Mouse (Mus musculus): ENCODE measurements around the gene Krtap1-4. TPM values are rescaled to one million over a fixed set of nuclear protein-coding genes. Genes with fewer than 3 reads are reported as not detected.
A peak's percentile ranks its signal among the peaks of the same experiment; 100 is the strongest.

The Krtap1-4 gene
- polyA plus RNA-seq, 1 experiment from 2014 or later = not detected

GRCm38 (mm10) chr11:99590981-99591380, 7.5 kb upstream of the Krtap1-4 start, which contains the start of gene Krtap1-3:
Krtap1-3 (minus strand) TSS chr11:99591339.
- Histone ChIP-seq H3K4me1 (ENCODE audit: control insufficient read depth, insufficient read depth, low read length) (no peaks in the 10 kb centered on the region), H3K27ac (ENCODE audit: low read length) (no peak within 1 kb of the TSS), H3K9me3 (replicated peaks; ENCODE audit: control insufficient read depth, low read length, poor library complexity, severe bottlenecking) (no peaks in the 10 kb centered on the region), H3K4me2 (ENCODE audit: low read length) (no peak within 1 kb of the TSS), H3K4me3 (ENCODE audit: low read depth, low read length) (no peak within 1 kb of the TSS), H3K27me3 (ENCODE audit: control insufficient read depth, insufficient read depth, low read depth, low read length) (no peaks in the 10 kb centered on the region), H3K36me3 (ENCODE audit: control insufficient read depth, insufficient read depth, low read length) (no peaks in the 10 kb centered on the region), H3K9ac (ENCODE audit: low read depth, low read length) (no peak within 1 kb of the TSS)
- no peak for ATAC-seq
- 92% methylated on average over 6 of the region's 6 CpGs for WGBS

GRCm38 (mm10) chr11:99585096-99585495, 1.6 kb upstream of the Krtap1-4 start:
- Histone ChIP-seq H3K4me3 (ENCODE audit: low read depth, low read length) (no peak overlapping the region), H3K27me3 (ENCODE audit: control insufficient read depth, insufficient read depth, low read depth, low read length) (no peaks in the 10 kb centered on the region), H3K9me3 (replicated peaks; ENCODE audit: control insufficient read depth, low read length, poor library complexity, severe bottlenecking) (no peaks in the 10 kb centered on the region), H3K4me1 (ENCODE audit: control insufficient read depth, insufficient read depth, low read length) (no peaks in the 10 kb centered on the region), H3K4me2 (ENCODE audit: low read length) (no peak overlapping the region), H3K27ac (ENCODE audit: low read length) (no peak overlapping the region), H3K9ac (ENCODE audit: low read depth, low read length) (no peak overlapping the region), H3K36me3 (ENCODE audit: control insufficient read depth, insufficient read depth, low read length) (no peaks in the 10 kb centered on the region)
- 90% methylated on average over 7 of the region's 7 CpGs for WGBS
- ATAC-seq = no peak

GRCm38 (mm10) chr11:99581564-99581963, 1.9 kb downstream of the Krtap1-4 start:
- ATAC-seq = no peak
- Histone ChIP-seq H3K36me3 (ENCODE audit: control insufficient read depth, insufficient read depth, low read length) (no peaks in the 10 kb centered on the region), H3K4me3 (ENCODE audit: low read depth, low read length) (no peak overlapping the region), H3K27me3 (ENCODE audit: control insufficient read depth, insufficient read depth, low read depth, low read length) (no peaks in the 10 kb centered on the region), H3K9me3 (replicated peaks; ENCODE audit: control insufficient read depth, low read length, poor library complexity, severe bottlenecking) (no peaks in the 10 kb centered on the region), H3K27ac (ENCODE audit: low read length) (no peak overlapping the region), H3K4me2 (ENCODE audit: low read length) (no peak overlapping the region), H3K9ac (ENCODE audit: low read depth, low read length) (no peak overlapping the region), H3K4me1 (ENCODE audit: control insufficient read depth, insufficient read depth, low read length) (no peaks in the 10 kb centered on the region)
- 85% methylated on average over 6 of the region's 6 CpGs for WGBS

- Histone ChIP-seq H3K27me3 (ENCODE audit: control insufficient read depth, insufficient read depth, low read depth, low read length) (no peaks in the 10 kb centered on the region), H3K9ac (ENCODE audit: low read depth, low read length) (no peak overlapping the region), H3K9me3 (replicated peaks; ENCODE audit: control insufficient read depth, low read length, poor library complexity, severe bottlenecking) (no peaks in the 10 kb centered on the region), H3K4me2 (ENCODE audit: low read length) (no peak overlapping the region), H3K36me3 (ENCODE audit: control insufficient read depth, insufficient read depth, low read length) (no peaks in the 10 kb centered on the region), H3K4me3 (ENCODE audit: low read depth, low read length) (no peak overlapping the region), H3K27ac (ENCODE audit: low read length) (no peak overlapping the region), H3K4me1 (ENCODE audit: control insufficient read depth, insufficient read depth, low read length) (no peaks in the 10 kb centered on the region)
- ATAC-seq = no peak
- 95% methylated on average over 5 of the region's 5 CpGs for WGBS
These were observed 2.4 kb downstream of the Krtap1-4 start for GRCm38 (mm10) chr11:99581051-99581450.

- Histone ChIP-seq H3K9ac (ENCODE audit: low read depth, low read length) (no peak within 1 kb of the TSS), H3K27me3 (ENCODE audit: control insufficient read depth, insufficient read depth, low read depth, low read length) (no peaks in the 10 kb centered on the region), H3K27ac (ENCODE audit: low read length) (no peak within 1 kb of the TSS), H3K36me3 (ENCODE audit: control insufficient read depth, insufficient read depth, low read length) (no peaks in the 10 kb centered on the region), H3K4me2 (ENCODE audit: low read length) (no peak within 1 kb of the TSS), H3K4me1 (ENCODE audit: control insufficient read depth, insufficient read depth, low read length) (no peaks in the 10 kb centered on the region), H3K9me3 (replicated peaks; ENCODE audit: control insufficient read depth, low read length, poor library complexity, severe bottlenecking) (no peaks in the 10 kb centered on the region), H3K4me3 (ENCODE audit: low read depth, low read length) (no peak within 1 kb of the TSS)
- no peak for ATAC-seq
- WGBS = 85% methylated on average over 6 of the region's 6 CpGs
These were observed 2.8 kb downstream of the Krtap1-4 start, which contains the start of gene Krtap1-5 for GRCm38 (mm10) chr11:99580636-99581035. Krtap1-5 (minus strand) TSS chr11:99581016.

- 1% methylated on average over 7 of the region's 7 CpGs for WGBS
- peak overlapping the region; percentile 7; the same call in 1 of the 2 replicates for H3K4me3 ChIP-seq (ENCODE audit: low read depth, low read length)
These were observed 9.3 kb downstream of the Krtap1-4 start for GRCm38 (mm10) chr11:99574106-99574505.

GRCm38 (mm10) chr11:99573164-99573563, 10.3 kb downstream of the Krtap1-4 start:
- H3K27ac ChIP-seq (ENCODE audit: low read length) = no peak overlapping the region
- H3K4me1 ChIP-seq (ENCODE audit: control insufficient read depth, insufficient read depth, low read length) = no peaks in the 10 kb centered on the region
- no peaks in the 10 kb centered on the region for H3K36me3 ChIP-seq (ENCODE audit: control insufficient read depth, insufficient read depth, low read length)
- H3K27me3 ChIP-seq (ENCODE audit: control insufficient read depth, insufficient read depth, low read depth, low read length) = no peaks in the 10 kb centered on the region
- no peak overlapping the region for H3K4me3 ChIP-seq (ENCODE audit: low read depth, low read length)
- no peaks in the 10 kb centered on the region for H3K9me3 ChIP-seq (replicated peaks; ENCODE audit: control insufficient read depth, low read length, poor library complexity, severe bottlenecking)
- H3K4me2 ChIP-seq (ENCODE audit: low read length) = no peak overlapping the region
- H3K9ac ChIP-seq (ENCODE audit: low read depth, low read length) = no peak overlapping the region
- 14% methylated on average over 4 of the region's 4 CpGs for WGBS
- no peak for ATAC-seq

More at GRCm38 (mm10) chr11:99574106-99574505, 9.3 kb downstream of the Krtap1-4 start:
- H3K9me3 ChIP-seq (replicated peaks; ENCODE audit: control insufficient read depth, low read length, poor library complexity, severe bottlenecking) = no peaks in the 10 kb centered on the region
- no peak overlapping the region for H3K27ac ChIP-seq (ENCODE audit: low read length)
- peak; percentile 51; the same call in 1 of the 2 replicates for ATAC-seq
- no peaks in the 10 kb centered on the region for H3K4me1 ChIP-seq (ENCODE audit: control insufficient read depth, insufficient read depth, low read length)
- no peak overlapping the region for H3K9ac ChIP-seq (ENCODE audit: low read depth, low read length)
- no peaks in the 10 kb centered on the region for H3K27me3 ChIP-seq (ENCODE audit: control insufficient read depth, insufficient read depth, low read depth, low read length)
- no peaks in the 10 kb centered on the region for H3K36me3 ChIP-seq (ENCODE audit: control insufficient read depth, insufficient read depth, low read length)
- H3K4me2 ChIP-seq (ENCODE audit: low read length) = peak overlapping the region; percentile 40

GRCm38 (mm10) chr11:99566530-99566929, 16.9 kb downstream of the Krtap1-4 start, which contains the start of gene Krtap3-1:
Krtap3-1 (minus strand) TSS chr11:99566630.
- no peak within 1 kb of the TSS for H3K9ac ChIP-seq (ENCODE audit: low read depth, low read length)
- ATAC-seq = no peak
- no peak within 1 kb of the TSS for H3K27ac ChIP-seq (ENCODE audit: low read length)
- 95% methylated on average over 7 of the region's 7 CpGs for WGBS
- H3K4me2 ChIP-seq (ENCODE audit: low read length) = no peak within 1 kb of the TSS
- H3K9me3 ChIP-seq (replicated peaks; ENCODE audit: control insufficient read depth, low read length, poor library complexity, severe bottlenecking) = no peaks in the 10 kb centered on the region
- no peak within 1 kb of the TSS for H3K4me3 ChIP-seq (ENCODE audit: low read depth, low read length)
- no peaks in the 10 kb centered on the region for H3K27me3 ChIP-seq (ENCODE audit: control insufficient read depth, insufficient read depth, low read depth, low read length)
- no peaks in the 10 kb centered on the region for H3K4me1 ChIP-seq (ENCODE audit: control insufficient read depth, insufficient read depth, low read length)
- H3K36me3 ChIP-seq (ENCODE audit: control insufficient read depth, insufficient read depth, low read length) = no peaks in the 10 kb centered on the region

- ATAC-seq = no peak
- Histone ChIP-seq H3K27me3 (ENCODE audit: control insufficient read depth, insufficient read depth, low read depth, low read length) (no peaks in the 10 kb centered on the region), H3K9ac (ENCODE audit: low read depth, low read length) (no peak overlapping the region), H3K4me3 (ENCODE audit: low read depth, low read length) (no peak overlapping the region), H3K4me1 (ENCODE audit: control insufficient read depth, insufficient read depth, low read length) (no peaks in the 10 kb centered on the region), H3K9me3 (replicated peaks; ENCODE audit: control insufficient read depth, low read length, poor library complexity, severe bottlenecking) (no peaks in the 10 kb centered on the region), H3K27ac (ENCODE audit: low read length) (no peak overlapping the region), H3K4me2 (ENCODE audit: low read length) (no peak overlapping the region), H3K36me3 (ENCODE audit: control insufficient read depth, insufficient read depth, low read length) (no peaks in the 10 kb centered on the region)
- WGBS = 86% methylated on average over 6 of the region's 6 CpGs
These were observed 20.9 kb downstream of the Krtap1-4 start for GRCm38 (mm10) chr11:99562580-99562979.
